Comparison of ENCODE assay signal across 7 mouse cellular contexts in the genomic region with DNA sequence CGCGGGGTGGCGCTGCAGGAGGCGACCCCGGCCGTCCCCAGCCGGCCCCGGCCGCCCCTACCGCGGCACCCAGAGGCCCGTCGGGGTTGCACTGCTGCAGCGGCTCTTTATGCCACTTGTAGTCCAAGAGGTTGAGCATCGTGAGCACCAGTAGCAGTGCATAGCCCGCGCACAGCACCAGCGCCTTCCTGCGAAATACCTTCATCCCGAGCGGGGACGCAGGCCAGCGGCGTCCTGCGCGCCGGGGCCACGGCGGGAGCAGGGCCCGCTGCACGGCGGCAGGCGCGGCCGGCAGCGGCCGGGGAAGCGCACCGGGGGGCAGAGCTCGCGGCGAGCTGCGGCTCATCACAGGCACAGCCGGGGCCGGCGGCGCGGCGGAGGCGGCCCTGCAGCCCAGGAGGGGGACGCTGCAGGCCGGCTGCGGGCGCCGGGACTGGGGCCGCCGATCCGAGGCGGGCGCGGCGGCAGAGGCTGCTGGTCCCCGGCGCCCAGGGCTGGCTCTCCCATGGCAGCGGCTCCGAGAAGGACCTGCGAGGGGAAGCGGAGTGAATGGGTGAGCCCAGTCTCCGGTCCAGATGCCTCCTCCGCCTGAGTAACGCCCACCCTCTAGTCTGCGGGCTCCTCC. TPM values are rescaled to one million over a fixed set of nuclear protein-coding genes. Genes with fewer than 3 reads are reported as not detected.
DNase-seq lines count a peak whose midpoint lies in the region; ATAC-seq lines count a peak whose summit lies in the region.

No protein-coding gene starts in this region.

- H3K27me3 ChIP-seq in intestine, embryonic 16.5 days (replicated peaks; ENCODE audit: control insufficient read depth, insufficient read depth, low read length), result peaks cover 24% of the 10 kb centered on the region
- H3K27me3 ChIP-seq in lung, embryonic 16.5 days (ENCODE audit: control insufficient read depth, insufficient read depth, low read depth, low read length), result peaks cover 22% of the 10 kb centered on the region

- H3K4me3 ChIP-seq in intestine, embryonic 16.5 days (ENCODE audit: low read length), result peak overlapping the region; percentile 68
- peak overlapping the region; percentile 78 for H3K4me3 ChIP-seq in lung, embryonic 16.5 days (ENCODE audit: low read length)

- peak overlapping the region; percentile 98 for H3K4me2 ChIP-seq in intestine, embryonic 16.5 days (ENCODE audit: low read depth, low read length)
- peak overlapping the region; percentile 92 for H3K4me2 ChIP-seq in lung, embryonic 16.5 days (ENCODE audit: low read depth, low read length)

- no peaks in the 10 kb centered on the region for H3K9me3 ChIP-seq in intestine, embryonic 16.5 days (ENCODE audit: control insufficient read depth, low read length)
- no peaks in the 10 kb centered on the region for H3K9me3 ChIP-seq in lung, embryonic 16.5 days (ENCODE audit: control insufficient read depth, low read length)

- peak; percentile 14 for DNase-seq in urinary bladder, postnatal 14 days (ENCODE audit: low spot score)
- no peak for DNase-seq in urinary bladder, postnatal 10 days (ENCODE audit: low spot score)
- peak; percentile 53 to 59 for DNase-seq in cerebellum, postnatal 25 days
- peak; percentile 19 for DNase-seq in gastrocnemius, postnatal 25 days
- peak; percentile 41 for DNase-seq in right cerebral cortex, postnatal 4 days

- peak overlapping the region; percentile 74 for H3K9ac ChIP-seq in intestine, embryonic 16.5 days (ENCODE audit: low read depth, low read length)
- H3K9ac ChIP-seq in lung, embryonic 16.5 days (ENCODE audit: low read length), result peak overlapping the region; percentile 73

- peak; percentile 37 for ATAC-seq in intestine, embryonic 16.5 days
- peak; percentile 32 for ATAC-seq in lung, embryonic 16.5 days (ENCODE audit: low read depth)

- H3K27ac ChIP-seq in intestine, embryonic 16.5 days (ENCODE audit: low read length), result peak overlapping the region; percentile 80; the same call in 1 of the 2 replicates
- H3K27ac ChIP-seq in lung, embryonic 16.5 days (ENCODE audit: low read length), result peak overlapping the region; percentile 87

- WGBS in intestine, embryonic 16.5 days, result under 1% methylated on average over 71 of the region's 72 CpGs
- under 1% methylated on average over 59 of the region's 72 CpGs for WGBS in lung, embryonic 16.5 days

- H3K36me3 ChIP-seq in intestine, embryonic 16.5 days (ENCODE audit: control insufficient read depth, insufficient read depth, low read length), result no peaks in the 10 kb centered on the region
- no peaks in the 10 kb centered on the region; the same call in 1 of the 2 replicates for H3K36me3 ChIP-seq in lung, embryonic 16.5 days (ENCODE audit: control insufficient read depth, insufficient read depth, low read length)

- H3K4me1 ChIP-seq in intestine, embryonic 16.5 days (ENCODE audit: control insufficient read depth, insufficient read depth, low read length), result peaks cover 8% of the 10 kb centered on the region
- peaks cover 16% of the 10 kb centered on the region for H3K4me1 ChIP-seq in lung, embryonic 16.5 days (replicated peaks; ENCODE audit: control insufficient read depth, insufficient read depth, low read length)

RNA-seq across cellular contexts. Expression of gene Chst2, which starts 0.5 kb away (rescaled TPM):
- total RNA-seq in gastrocnemius, postnatal 25 days (2021), result under 1 TPM; 0.88 to 0.90 TPM
- 3.7 and 4.1 TPM in 2 replicates for polyA plus RNA-seq in intestine, embryonic 16.5 days (2015; fragmentation: Nextera tagmentation; extraction: Ambion mirVana)
- polyA plus RNA-seq in lung, embryonic 16.5 days (2015; fragmentation: Nextera tagmentation; extraction: Ambion mirVana), result 10.0 and 10.1 TPM in 2 replicates
